Mouse (Mus musculus): ENCODE data around the gene Tldc1. TPM values are rescaled to one million over a fixed set of nuclear protein-coding genes. Genes with fewer than 3 reads are reported as not detected.

Tldc1 gene
- total RNA-seq (2014; fragmentation: Nextera tagmentation): 8.5 and 12.4 TPM in 2 replicates
- total RNA-seq (2017): 5.7 and 11.5 TPM in 2 replicates

- ATAC-seq (replicated peaks; ENCODE audit: low FRiP score, low TSS enrichment, poor library complexity, severe bottlenecking): peak; percentile 94
These were observed at the start of gene Tldc1 for GRCm38 (mm10) chr8:119778263-119778662. Tldc1 (minus strand) TSS chr8:119778416.

GRCm38 (mm10) chr8:119827721-119828153 is 49.5 kb upstream of the Tldc1 start:
- no peak for ATAC-seq (replicated peaks; ENCODE audit: low FRiP score, low TSS enrichment, poor library complexity, severe bottlenecking)

- no peak for ATAC-seq (replicated peaks; ENCODE audit: low FRiP score, low TSS enrichment, poor library complexity, severe bottlenecking)
These were observed 48.8 kb upstream of the Tldc1 start for GRCm38 (mm10) chr8:119826982-119827381.

DNA sequence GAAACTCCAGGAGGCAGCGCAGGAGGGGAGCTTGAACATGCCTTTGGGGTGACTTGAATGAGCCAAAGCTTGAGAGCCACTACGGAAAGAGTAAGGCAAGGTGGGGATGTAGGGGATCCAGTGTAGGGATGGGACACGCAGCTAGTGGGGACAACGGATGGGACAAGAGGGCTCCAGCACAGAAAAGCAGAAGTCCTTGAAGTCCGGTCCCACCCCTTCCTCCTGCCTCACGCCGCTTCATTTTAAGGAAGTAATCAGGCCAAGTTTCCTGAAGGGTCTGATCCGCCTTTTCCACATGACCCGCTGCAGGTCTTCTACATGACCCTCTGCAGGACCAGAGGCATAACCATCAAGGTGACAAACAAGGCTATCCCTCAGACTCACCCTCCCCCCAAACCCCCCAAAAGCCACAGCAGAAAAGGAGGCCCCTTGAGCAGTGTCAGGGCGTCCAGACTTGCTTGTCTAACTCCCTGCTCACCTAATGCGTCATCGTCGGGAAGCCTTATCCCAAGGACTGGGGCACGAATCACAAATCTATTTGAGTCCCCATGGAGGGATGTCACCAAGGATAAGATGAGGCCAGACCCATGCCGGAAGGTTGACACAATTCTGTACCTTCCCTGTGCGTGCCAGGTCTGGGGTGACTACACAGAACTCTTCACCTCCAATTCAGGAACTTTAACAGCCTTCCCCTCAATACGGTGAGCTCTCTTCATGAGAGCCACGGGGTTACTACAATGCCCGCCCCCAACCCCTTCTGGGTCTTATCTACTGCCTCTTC is 47.9 kb upstream of the Tldc1 start:
- ATAC-seq (replicated peaks; ENCODE audit: low FRiP score, low TSS enrichment, poor library complexity, severe bottlenecking): no peak

DNA sequence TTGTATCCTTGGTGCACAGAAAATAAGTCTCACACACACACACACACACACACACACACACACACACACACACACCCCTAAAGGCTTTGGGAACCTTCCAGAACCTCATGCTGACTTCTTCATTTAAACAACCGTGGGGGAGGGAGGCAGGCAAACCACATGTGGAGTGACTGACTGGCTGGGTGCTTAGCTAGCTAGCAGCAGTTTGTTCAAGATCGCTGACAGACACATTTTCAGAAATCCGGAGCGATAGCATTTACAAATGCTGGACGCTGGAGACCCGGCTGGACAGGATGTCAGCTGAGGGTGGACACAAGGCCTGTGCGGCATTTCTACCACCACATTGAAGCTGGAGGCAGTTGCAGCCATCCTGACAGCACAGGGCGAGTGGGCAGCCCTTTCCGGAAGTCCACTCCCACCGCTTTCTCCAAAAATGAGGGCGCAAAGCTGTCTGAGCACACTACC is 46.6 kb upstream of the Tldc1 start:
- ATAC-seq (replicated peaks; ENCODE audit: low FRiP score, low TSS enrichment, poor library complexity, severe bottlenecking): no peak

- ATAC-seq (replicated peaks; ENCODE audit: low FRiP score, low TSS enrichment, poor library complexity, severe bottlenecking): no peak
These were observed 45.9 kb upstream of the Tldc1 start for GRCm38 (mm10) chr8:119824100-119824499.

GRCm38 (mm10) chr8:119823278-119823677 is 45.1 kb upstream of the Tldc1 start:
- no peak for ATAC-seq (replicated peaks; ENCODE audit: low FRiP score, low TSS enrichment, poor library complexity, severe bottlenecking)

- ATAC-seq (replicated peaks; ENCODE audit: low FRiP score, low TSS enrichment, poor library complexity, severe bottlenecking): no peak
These were observed 43.5 kb upstream of the Tldc1 start for GRCm38 (mm10) chr8:119821691-119822090.

GRCm38 (mm10) chr8:119819976-119820375 is 41.8 kb upstream of the Tldc1 start:
- ATAC-seq (replicated peaks; ENCODE audit: low FRiP score, low TSS enrichment, poor library complexity, severe bottlenecking): no peak

GRCm38 (mm10) chr8:119819316-119819715 is 41.1 kb upstream of the Tldc1 start:
- no peak for ATAC-seq (replicated peaks; ENCODE audit: low FRiP score, low TSS enrichment, poor library complexity, severe bottlenecking)

DNA sequence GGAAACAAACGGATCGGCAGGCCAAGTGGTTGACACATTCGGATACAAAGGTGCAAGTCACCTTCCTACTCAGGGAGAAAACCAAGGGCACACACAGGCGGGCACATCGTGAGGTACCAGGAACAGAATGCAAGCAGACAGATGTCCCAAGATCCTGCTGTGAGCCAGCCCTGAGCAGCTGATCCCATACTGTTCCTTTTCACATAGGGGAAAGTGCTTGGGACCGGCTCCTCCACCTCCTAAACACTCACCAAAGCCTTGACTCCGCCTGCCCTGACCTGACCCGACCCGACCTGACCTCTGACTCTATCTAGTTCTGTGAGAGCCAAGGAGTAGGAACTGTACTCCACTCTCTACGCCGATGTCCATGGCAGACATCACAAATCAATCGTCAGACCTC is 39.2 kb upstream of the Tldc1 start:
- ATAC-seq (replicated peaks; ENCODE audit: low FRiP score, low TSS enrichment, poor library complexity, severe bottlenecking): no peak

DNA sequence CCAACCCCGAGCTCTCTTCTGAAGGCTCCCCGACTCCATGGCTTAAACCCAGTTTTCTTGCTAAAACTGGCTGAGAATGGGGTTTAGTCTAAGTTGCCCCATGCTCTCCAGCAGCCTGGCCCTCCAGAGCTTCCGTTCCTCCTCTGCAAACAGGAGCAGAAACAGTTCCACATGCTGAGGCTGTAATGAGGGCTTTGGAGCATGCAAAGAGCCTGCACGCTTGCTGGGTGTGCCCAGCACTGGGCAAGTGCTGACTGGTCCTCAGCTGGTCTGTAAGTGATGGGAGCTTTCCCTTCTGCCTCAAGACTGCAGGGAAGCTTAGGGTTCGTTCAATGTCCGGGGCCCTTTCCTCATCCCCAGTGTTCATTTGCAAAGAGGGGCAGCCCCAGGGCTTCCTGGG is 38.0 kb upstream of the Tldc1 start:
- no peak for ATAC-seq (replicated peaks; ENCODE audit: low FRiP score, low TSS enrichment, poor library complexity, severe bottlenecking)

GRCm38 (mm10) chr8:119812650-119813431 is 34.6 kb upstream of the Tldc1 start:
- peak; percentile 21; the same call in 1 of the 2 replicates for ATAC-seq (replicated peaks; ENCODE audit: low FRiP score, low TSS enrichment, poor library complexity, severe bottlenecking)

DNA sequence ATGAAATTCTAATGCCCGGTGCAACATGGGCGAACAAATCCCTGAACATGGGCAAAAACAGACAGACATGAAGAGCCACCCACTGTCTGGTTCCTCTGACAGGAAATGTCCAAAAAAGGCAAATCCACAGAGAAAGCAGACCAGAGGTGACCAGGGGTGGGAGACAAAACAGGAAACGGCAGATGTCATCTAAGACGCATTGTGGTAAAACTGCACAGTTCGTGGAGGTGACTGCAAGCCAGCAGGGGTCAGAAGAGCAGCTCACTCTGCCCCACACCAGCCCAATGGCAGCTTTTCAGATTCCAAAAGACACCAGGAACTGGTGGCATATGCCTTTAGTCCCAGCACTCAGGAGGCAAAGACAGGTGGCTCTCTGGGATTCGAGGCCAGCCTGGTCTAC is 33.7 kb upstream of the Tldc1 start:
- no peak for ATAC-seq (replicated peaks; ENCODE audit: low FRiP score, low TSS enrichment, poor library complexity, severe bottlenecking)

GRCm38 (mm10) chr8:119810953-119811499 is 32.8 kb upstream of the Tldc1 start:
- ATAC-seq (replicated peaks; ENCODE audit: low FRiP score, low TSS enrichment, poor library complexity, severe bottlenecking): no peak

DNA sequence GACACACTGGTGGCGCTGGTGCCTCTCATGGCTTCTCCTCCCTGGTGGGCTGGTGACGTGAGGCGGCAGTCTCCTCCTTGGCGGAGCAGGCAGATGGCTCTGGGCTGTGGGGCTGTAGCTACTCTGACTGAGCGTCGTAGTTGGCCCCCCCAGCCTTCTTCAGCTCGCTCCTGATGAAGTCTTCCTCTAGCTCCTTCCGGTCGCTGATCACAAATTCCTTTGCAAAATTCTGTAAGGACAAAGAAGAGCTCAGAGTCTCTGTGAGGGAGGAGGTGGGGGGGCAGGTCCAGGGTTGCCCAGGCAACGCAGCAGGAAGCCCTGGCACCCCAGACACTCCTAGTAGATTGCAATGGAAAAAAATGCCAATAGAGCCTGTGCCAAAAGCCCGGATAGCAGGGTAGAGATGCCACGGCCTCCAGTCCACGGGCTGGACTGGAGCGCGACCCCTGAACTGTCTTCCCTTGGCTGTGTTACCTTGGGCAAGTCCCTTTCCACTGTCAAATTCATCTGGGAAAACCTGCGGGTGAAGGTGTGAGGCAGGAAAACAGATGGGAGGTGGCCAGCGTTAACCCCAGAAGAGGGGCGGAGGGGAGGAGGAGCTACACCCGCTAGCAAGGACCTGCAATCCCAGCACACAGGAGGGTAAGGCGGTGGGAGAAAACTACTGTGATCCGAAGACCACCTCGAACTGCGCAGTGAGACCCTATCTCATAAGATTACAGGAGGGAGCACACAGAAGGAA is 32.1 kb upstream of the Tldc1 start:
- no peak for ATAC-seq (replicated peaks; ENCODE audit: low FRiP score, low TSS enrichment, poor library complexity, severe bottlenecking)

DNA sequence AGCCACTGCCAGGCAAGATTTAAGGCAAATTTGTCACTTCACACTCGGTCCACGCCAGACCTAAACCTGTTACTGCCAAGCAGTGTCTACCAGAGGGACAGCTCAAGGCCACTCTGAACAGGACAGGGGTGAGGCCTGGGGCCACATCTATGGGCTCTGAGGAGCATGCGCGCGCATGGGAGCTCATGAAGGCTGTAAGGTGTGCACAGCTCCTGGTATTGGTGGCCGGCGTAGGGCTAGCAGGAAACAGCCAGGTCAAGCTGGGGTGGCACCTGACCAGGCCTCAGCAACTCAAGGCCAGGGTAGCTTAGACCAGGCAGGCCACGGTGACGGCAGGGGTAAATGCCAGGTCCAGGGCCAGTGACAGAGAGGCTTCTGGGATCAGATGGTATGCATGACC is 31.4 kb upstream of the Tldc1 start:
- ATAC-seq (replicated peaks; ENCODE audit: low FRiP score, low TSS enrichment, poor library complexity, severe bottlenecking): no peak

GRCm38 (mm10) chr8:119807687-119808086 is 29.5 kb upstream of the Tldc1 start:
- 0 out of 2 replicates have a peak, but pooled peaks have one; percentile 31 for ATAC-seq (replicated peaks; ENCODE audit: low FRiP score, low TSS enrichment, poor library complexity, severe bottlenecking)

GRCm38 (mm10) chr8:119806422-119807263 is 28.4 kb upstream of the Tldc1 start:
- 0 out of 2 replicates have a peak, but pooled peaks have one; percentile 10 for ATAC-seq (replicated peaks; ENCODE audit: low FRiP score, low TSS enrichment, poor library complexity, severe bottlenecking)

Data from megakaryocyte-erythroid progenitor cell, adult 5-6 weeks (primary cell).